15 mouse cellular contexts compared by ENCODE assay signal in genomic region chr13:48796906-48797305, GRCm38 (mm10).
"Had no signal": no experiment of that assay in that cellular context is flagged by ENCODE, and none has a peak within 500 bp of the region (broad histone marks: within the 10 kb centered on the region; RNA-seq: fewer than 3 reads in every experiment).

No protein-coding gene starts in this region.

- ATAC-seq: liver, postnatal 0 days; midbrain, embryonic 13.5 days had no signal

- DNase-seq: kidney, adult 2 months; kidney, postnatal 36 days; liver; liver, embryonic 13.5 days; liver, postnatal 0 days; lung, postnatal 14 days; right cerebral cortex, postnatal 14 days; thymus, adult 18-20 months; thymus, postnatal 14 days had no signal

- H3K4me3 ChIP-seq: kidney, embryonic 15.5 days; limb, embryonic 12.5 days; liver, embryonic 13.5 days; lung, embryonic 15.5 days; megakaryocyte, embryonic 14.5 days; midbrain, embryonic 13.5 days had no signal

- H3K27me3 ChIP-seq: kidney, embryonic 15.5 days; liver, embryonic 13.5 days; midbrain, embryonic 13.5 days had no signal

- H3K27ac ChIP-seq: kidney, embryonic 15.5 days; limb, embryonic 12.5 days; liver, embryonic 13.5 days; lung, embryonic 15.5 days; macrophage; midbrain, embryonic 13.5 days had no signal

- H3K9ac ChIP-seq: kidney, embryonic 15.5 days; limb, embryonic 12.5 days; liver, embryonic 13.5 days; liver, postnatal 0 days; lung, embryonic 15.5 days; midbrain, embryonic 13.5 days had no signal

- H3K9me3 ChIP-seq: kidney, embryonic 15.5 days; limb, embryonic 12.5 days; liver, embryonic 13.5 days; lung, embryonic 15.5 days; midbrain, embryonic 13.5 days had no signal

- H3K4me2 ChIP-seq: kidney, embryonic 15.5 days; limb, embryonic 12.5 days; liver, embryonic 13.5 days; lung, embryonic 15.5 days; midbrain, embryonic 13.5 days had no signal
